Mouse (Mus musculus): ENCODE results near the gene Fxr1.
"Not testable (repeated sequence)": the region's sequence is repeated elsewhere in the genome, so short reads cannot be mapped to it uniquely, and the experiment has no call there.

Gene Fxr1

DNA sequence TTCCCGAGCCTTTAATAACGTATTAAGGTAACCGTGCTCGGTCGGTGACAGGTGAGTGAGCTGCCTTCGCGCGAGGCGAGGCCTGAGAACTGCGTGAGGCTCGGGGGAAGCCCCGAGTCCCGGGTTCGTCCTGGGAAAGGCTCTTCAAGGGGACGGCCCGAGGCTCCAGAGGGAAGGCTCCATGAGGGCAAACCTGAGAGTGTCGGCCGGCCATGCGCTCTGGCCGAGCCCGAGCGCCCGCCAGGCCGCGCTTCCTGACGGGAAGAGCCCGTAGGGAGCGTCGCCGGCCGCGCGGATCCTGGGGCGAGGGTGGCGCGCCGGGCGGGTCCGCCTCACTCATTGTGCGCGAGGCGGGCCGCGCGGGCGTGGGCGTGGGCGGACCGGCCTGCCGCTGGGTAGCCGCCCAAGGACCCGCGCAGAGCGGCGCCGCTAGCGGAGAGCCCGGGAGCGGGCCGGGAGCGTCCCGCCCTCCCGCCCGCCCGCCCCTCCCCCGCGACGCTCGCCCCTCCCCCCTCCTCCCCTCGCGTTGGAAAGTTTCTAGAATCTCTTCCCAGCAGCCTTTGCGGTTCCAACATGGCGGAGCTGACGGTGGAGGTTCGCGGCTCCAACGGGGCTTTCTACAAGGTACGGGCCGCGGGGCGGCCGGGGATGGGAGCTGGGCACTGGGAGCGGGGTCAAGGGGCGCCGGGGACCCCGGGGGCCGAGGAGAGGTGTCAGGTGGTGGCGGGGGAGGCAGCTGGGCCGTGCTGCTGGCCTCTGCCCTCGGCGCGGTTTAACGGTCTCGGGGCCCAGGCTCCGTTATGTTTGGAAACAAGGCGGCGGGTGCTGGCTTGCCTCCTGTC, at the start of gene Fxr1:
Fxr1 (plus strand) TSS at position 404 of the 842 bp plus-strand sequence.
- in situ Hi-C loops (cut with MboI; ENCODE audit: low sequenced_read_pairs), result no loop called here

DNA sequence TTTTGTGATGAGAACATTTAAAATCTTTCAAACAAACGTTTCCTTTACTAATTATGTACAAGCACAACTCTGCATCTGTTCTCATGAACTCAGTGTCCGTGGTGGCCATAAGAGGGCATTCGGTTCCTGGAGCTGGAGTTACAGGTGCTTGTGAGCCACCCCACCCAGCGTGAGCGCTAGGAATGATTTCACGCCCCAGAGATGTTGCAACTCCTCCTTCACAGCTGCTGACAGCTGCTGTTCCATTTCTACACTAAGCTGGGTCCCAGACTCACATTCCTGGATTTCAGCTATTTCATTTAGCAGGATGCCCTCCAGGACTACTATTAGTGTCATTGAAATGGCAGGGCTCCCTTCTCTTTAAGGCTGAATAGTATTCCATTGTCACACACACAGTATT, 40.3 kb upstream of the Fxr1 start:
- in situ Hi-C loops (cut with MboI; ENCODE audit: low sequenced_read_pairs), result no loop called here

DNA sequence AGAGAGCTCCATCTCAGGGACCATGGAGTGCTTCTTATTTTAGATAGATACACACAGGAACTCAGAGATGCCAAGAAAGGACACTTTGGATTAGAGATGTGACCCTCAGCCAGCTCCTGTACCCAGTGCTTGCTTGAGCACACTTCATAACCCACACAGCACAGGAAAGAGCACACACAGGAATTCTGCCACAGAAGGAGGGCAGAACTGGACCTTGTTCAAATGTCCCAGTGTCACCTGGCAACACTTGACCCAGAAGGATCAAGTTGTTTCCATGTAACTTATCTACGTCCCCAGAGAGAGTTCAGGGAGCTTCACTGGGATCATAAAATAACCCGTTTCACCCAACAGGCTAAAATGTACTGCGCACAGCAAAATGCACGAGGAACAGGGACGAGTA, 37.0 kb upstream of the Fxr1 start:
- in situ Hi-C loops (cut with MboI; ENCODE audit: low sequenced_read_pairs), result no loop called here

DNA sequence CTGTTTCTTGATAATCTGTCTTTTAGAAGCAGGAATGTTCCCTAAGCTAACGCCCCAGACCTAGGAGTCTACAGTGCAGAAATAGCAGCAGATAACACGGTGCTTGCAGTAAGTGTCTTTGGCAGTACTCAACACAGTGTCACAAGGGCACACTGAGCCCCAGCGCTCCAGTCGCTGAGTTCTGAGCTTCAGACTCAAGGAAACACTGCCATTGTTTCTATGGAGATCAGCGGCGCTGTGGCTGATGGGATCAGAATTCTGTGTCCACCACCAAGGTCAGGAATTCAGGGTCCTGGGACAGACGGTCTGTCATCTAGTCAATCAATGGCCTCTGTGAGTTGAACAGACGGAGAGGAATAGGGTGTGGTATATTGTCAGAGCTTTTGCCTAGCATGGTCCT, 30.4 kb upstream of the Fxr1 start:
- in situ Hi-C loops (cut with MboI; ENCODE audit: low sequenced_read_pairs), result no loop called here

DNA sequence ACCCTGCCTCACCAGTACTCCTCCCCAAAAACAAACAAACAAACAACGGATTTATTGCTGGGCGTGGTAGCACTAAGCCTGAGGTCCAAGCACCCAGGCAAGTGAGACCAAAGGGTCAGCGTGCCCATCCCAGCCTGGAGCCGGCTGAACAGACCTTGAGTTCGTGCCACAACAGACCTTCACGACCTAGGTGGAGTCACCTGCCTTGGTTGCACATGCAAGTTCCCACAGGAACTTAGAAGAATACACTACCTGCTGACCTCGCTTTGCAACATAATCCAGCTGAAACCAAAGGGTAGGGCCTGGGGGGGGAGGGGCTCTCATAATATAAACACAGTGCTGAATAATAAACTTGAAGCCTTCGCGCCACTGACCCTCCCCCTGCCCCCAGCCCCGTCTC, 29.3 kb upstream of the Fxr1 start:
- in situ Hi-C loops (cut with MboI; ENCODE audit: low sequenced_read_pairs), result no loop called here

DNA sequence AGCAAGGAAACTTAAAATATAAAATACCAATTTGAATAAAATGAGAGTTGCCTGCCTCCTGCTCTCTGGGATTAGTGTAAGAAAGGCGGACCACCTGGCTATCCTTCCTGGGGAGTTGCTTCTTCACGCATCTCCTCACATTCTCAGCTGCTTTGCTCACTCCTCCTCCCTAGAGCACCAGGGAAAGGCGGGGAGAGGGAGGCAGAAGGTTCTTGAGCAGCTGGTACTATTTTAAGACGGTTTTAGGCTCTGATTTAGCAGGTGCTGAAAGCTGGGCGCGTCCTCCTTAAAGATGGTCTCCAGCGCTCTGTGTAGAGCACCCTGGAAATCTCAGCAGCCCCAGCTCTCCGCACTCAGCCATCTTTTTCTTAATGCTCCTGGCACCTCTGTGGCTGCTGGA, 28.8 kb upstream of the Fxr1 start:
- in situ Hi-C loops (cut with MboI; ENCODE audit: low sequenced_read_pairs), result no loop called here

DNA sequence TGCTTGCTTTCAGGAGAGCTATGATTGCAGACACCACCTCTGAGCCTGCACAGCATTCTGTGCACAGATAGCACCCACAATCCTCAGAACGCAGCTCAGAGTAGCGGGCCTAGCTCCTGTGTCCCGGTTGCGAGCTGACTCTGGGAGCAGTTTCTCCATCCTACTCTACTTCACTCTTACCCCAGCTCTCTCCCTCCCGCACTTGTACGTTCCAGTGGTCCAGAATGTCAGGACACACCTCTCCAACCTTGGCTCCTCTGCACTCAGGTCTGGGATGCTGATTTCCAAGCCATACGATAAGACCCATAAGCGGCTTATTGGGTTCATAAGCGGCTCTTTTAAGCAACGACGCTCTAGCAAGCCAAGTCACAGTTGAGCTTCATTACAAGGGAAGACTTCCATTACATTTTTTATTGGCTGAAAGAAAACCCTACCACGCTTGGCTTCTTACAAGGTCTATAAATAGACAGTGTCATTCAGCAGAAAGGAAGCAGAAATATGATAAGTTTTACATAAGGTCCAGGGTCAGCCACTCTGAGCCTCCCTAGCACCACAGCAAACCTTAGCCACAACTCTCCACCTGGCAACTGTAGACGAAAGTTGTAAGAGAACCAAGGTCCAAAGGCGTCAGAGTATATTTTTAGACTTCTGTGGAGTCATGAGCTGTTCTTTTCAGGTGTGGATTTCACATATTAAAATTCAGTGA, 26.2 kb upstream of the Fxr1 start:
- in situ Hi-C loops (cut with MboI; ENCODE audit: low sequenced_read_pairs), result no loop called here

DNA sequence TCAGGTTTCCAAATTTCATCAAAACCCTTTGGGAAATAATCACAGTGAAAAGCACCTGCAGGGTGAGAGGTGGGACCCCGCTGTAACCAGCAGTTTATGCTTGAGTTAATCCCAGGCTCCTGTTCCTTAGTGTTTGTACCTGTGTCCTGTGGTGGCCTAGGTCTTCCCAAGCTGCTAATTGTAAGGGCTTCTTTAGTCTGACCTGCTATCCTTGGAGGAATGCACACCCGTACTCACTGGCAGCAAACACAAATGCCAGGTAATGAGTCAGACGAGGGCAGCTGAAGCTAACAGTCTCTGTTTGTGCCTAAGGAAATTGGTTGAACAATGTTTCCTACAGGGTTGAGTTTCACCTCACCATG, 25.6 kb upstream of the Fxr1 start:
- in situ Hi-C loops (cut with MboI; ENCODE audit: low sequenced_read_pairs), result no loop called here

DNA sequence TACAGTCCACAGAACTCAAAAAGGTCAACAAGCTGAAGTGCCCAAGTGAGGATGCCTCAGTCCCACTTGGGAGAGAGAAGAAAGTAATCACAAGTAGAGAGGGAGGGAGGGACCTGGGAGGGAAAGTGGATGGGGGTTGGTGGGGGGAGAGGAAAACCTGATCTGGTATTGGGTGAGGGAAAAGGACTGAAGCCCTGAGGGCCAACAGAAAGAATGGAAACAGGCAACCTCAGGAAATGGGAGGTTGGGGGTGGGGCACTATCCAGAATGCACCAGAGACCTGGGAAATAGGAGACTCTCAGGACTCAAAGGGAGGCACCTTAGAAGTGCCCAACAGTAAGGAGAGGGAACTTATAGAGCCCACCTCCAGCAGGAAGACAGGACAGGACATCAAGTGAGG, 18.1 kb upstream of the Fxr1 start:
- in situ Hi-C loops (cut with MboI; ENCODE audit: low sequenced_read_pairs), result not testable (repeated sequence)

DNA sequence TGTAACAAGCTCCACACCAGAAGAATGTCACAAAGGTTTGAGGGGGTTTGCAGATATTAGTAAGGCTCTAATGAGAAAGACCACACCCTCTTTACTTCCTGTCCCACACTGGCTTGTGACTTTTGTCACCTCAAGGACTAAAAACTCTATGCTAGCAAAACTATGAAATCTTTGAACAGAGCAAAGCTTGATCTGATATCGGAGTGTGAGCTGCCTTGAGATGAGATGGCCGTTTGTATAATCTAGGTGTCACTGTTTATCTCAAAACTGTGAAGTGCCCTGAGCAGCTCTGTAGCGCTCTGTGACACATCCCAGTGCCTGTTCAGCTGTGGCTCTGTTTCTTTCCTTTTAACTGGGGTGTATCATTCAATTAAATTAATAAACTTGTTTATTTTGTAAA, 15.9 kb upstream of the Fxr1 start:
- in situ Hi-C loops (cut with MboI; ENCODE audit: low sequenced_read_pairs), result no loop called here

DNA sequence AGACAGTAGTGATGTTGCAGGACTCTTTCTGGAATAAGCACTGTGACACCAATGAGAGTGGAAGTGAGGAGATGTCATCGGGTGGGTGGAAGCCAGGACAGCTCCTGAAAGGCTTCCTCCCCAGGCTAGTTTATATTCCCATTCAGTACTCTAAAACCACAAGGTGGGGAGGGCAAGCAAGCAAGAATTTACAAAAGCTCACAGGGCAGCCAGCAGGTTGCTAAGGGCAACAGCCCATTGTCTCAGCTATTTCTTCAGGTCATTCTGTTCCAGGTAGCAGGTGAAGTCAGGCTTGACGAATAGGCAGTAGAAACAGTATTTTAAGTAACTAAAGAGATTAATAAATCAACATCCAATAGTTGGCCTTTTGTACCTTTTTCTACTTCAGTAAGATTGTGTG, 13.4 kb upstream of the Fxr1 start:
- in situ Hi-C loops (cut with MboI; ENCODE audit: low sequenced_read_pairs), result no loop called here

DNA sequence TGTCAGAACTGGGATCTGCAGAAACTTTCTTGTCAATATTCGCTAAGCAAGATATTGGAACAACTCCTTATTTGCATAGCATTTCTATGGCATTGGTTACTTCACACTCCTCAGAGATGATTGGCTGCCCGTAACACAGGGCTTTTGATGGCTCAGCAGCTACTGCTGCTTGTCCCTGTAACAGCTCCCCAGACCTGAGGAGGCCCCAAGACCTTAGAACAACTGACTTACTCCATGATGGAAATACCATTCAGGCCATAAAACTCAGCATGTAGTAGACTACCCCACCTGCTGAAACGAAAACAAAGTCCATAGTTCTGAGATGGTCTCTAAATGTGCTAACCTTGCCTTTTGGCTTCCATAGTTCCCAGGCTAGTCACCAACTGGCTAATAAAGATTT, 12.9 kb upstream of the Fxr1 start:
- in situ Hi-C loops (cut with MboI; ENCODE audit: low sequenced_read_pairs), result no loop called here

DNA sequence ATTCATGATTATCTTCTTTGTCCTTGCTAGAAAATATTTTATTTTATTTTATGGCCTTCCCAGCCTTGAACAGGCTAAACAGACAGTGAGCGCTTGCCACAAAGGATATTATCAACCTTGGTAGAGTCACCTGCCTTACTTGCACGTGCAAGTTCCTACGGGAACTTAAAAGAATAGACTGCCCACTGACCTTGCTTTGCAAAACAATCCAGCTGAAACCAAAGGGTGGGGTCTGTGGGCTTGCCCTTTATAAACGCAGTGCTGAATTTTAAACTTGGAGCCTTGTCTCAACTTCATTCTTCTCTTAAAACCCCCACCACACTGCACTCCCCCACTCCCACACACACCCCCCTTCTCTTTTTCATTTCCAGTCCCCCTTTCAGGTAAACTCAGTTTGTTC, 12.1 kb upstream of the Fxr1 start:
- in situ Hi-C loops (cut with MboI; ENCODE audit: low sequenced_read_pairs), result no loop called here

DNA sequence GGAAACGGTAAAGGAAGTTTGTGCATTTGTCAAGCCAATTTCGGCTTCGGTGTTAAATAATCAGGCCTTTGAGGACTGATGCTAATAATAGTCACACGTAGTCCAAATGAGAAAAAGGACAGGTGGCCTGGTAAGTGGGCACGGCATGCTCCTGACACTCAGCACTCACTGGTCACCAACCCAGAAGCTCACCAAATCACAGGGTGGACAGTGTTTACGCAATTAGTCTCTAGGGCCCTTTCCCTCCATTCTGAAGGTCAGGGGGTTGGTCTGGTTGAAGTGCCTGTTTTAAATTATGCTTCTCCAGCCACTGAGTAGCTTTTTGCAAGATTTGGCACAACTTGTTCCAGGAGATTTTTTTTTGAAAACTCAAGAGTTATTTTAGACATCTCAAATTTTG, 11.6 kb upstream of the Fxr1 start:
- in situ Hi-C loops (cut with MboI; ENCODE audit: low sequenced_read_pairs), result no loop called here

DNA sequence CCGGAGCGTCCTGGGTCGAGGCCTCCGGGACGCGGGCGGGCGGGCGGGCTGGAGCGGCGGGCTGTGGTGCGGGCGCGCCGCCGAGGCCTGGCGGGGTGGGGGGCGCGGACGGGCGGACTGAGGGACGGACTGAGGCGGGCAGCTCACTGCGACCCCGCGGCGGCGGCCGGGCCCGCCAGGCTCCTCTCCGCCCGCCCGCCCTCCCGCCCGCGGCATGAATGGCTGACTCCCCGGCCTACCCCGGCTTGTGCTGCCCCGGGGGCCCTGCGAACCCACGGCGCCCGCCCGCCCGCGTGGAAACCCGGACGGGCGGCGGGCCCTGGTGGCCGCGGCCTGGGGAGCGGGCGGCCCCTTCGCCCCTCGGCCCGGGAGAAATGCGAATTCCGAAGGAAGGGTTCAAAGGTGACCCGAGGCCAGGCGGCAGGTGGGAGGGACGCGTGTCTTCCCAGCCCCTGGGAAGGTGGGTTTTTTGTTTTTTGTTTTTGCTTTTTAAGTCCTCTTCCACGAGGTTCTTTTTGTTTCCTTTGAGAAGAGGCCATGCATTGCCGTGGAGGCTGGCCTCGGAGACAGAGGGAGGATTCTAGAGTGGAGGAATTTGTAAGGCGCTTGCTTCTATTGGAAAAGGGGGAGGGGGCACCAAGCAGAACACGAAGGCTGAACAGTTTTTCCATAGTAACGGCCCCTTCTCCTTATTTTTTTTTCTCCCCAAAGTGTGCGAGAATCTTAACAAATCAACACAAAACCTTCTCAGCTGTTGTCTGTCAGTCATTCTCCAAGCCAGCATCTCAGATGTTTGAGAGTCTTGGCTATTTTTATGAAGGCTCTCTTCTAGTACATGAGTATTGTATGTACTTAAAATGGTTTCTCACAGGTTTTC, 877 bp downstream of the Fxr1 start:
- in situ Hi-C loops (cut with MboI; ENCODE audit: low sequenced_read_pairs), result no loop called here

DNA sequence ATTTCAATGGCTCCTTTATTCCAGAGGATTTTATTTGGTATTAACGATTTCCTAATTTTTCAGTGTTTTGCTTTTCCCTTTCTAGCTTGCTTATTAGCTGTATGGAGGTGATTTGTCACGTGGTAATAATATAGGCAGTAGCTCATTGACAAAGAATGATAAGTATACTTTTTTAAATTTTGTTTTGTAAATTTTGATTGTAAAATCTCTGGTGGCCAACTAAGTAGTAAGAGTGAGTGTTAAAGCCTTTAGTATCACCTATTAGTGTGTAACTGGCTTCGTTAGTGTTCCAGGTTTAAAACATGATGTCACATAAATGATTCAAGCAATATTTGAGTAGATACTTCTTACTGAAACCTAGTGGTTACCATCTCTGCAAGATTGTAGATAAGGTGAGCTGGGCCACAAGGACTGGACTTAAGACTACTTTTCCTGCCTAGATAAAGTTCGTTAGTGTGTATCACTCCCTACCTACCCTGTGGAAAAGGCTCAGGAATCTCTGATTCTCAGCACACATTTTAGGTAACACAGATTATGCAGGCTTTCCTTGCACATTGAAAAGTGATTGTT, 1.6 kb downstream of the Fxr1 start:
- in situ Hi-C loops (cut with MboI; ENCODE audit: low sequenced_read_pairs), result no loop called here

DNA sequence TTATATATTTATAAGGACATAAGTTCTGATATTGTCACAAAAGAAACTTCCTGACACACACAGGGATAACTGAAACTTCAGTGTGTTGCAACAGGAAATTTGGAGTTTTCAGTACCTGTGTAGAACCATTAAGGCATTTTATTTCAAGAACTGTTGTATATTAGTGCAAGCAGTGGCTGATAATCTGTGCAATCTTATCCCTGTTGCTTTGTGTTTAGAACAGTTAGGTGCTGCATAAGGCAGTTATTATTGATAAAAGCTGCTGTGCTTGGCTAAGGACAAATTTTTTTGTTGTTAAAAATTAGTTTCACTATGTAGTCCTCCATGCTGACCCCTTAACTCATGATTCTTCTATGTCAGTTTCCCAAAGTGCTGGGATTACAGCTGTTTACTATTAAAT, 9.2 kb downstream of the Fxr1 start:
- in situ Hi-C loops (cut with MboI; ENCODE audit: low sequenced_read_pairs), result no loop called here

DNA sequence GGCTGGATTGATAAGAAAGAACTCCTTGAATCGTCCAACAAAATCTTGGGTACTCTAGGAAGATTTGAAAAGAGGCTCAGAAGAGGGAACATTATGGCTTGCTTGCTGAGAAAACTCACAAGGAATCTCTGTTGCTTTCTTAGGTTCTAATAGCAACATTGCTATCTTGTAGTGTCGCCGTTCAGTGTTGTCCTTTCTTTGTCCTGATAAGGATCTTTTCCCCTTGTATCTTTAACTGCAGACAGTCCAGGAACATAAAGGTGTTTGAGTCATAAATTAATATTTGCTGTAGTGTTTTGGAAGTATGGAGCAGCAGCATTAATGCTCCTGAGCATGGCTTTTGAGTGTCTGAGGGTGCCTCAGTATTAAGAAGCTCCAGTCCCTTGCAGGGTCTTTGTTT, 10.9 kb downstream of the Fxr1 start:
- in situ Hi-C loops (cut with MboI; ENCODE audit: low sequenced_read_pairs), result no loop called here

DNA sequence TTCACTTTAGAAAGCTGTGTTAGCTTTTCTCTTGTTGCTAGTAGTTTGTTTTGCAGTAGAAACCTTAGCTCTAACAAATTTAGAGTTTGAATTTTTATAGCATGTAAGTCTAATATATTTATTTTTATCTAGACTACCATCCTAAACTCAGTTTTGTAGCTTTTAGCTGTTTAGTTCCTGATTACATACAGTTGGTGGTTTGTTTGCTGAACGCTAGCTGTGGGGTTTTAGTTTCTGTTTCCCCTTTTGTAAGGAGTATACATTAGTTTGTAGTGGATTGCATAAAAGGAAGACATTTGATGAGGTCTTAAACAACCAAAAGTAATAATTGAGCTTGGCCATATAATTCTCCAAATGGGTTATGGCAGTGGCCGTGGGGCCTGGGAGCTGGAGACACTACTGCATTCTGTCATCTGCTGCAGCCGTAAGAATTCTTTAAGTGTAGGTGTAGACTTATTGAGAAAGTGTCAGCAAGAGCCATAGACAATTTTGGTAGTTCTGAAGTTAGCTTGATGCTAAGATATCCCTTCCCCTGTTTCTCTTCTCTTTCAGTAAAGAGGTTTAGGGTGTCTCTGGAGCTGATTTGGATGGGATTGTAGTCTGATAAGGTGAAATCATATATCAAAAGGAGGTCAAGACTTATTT, 14.1 kb downstream of the Fxr1 start:
- in situ Hi-C loops (cut with MboI; ENCODE audit: low sequenced_read_pairs), result no loop called here

DNA sequence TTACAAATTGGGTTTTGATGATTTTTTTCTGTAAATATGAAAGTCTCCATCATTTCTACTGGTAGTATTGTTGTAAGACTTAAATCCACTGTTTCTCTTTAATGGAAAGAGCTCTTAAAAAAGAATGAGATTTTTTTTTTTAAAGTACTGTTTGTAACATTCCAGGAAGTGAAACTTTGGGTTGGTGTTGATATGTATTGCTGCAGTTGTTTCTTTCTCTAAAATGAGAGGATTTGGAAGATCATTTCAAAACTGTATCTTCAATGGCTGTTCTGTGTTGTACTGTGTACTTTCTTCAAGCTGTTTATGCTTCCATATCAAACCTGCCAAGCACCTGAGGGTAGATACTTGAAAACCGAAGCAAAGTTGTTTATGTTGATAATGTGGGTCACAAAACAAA, 15.1 kb downstream of the Fxr1 start:
- in situ Hi-C loops (cut with MboI; ENCODE audit: low sequenced_read_pairs), result no loop called here

DNA sequence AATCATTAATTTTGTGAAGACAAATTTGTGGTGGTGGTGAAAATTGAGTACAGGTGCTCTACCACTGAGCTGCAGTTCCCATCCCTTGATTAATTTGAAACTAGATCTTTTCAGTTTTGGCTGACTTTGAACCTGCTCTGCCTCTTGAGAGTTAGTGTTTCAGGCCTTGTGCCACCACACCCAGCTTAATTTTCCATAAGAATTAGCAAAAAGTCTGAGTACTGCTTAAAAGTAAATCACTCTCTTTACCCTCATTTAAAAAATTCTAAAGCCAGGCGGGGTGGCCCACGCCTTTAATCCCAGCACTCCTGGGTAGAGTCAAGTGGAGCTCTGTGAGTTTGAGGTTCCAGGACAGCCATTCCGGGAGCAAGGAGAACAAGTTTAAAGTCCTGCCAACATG, 16.0 kb downstream of the Fxr1 start:
- in situ Hi-C loops (cut with MboI; ENCODE audit: low sequenced_read_pairs), result no loop called here

Data from CH12F3 (cell line).